Mouse (Mus musculus): ENCODE data around the gene Cbx2. TPM values are rescaled to one million over a fixed set of nuclear protein-coding genes. Genes with fewer than 3 reads are reported as not detected.
A peak's percentile ranks its signal among the peaks of the same experiment; 100 is the strongest.

Gene Cbx2
- polyA plus RNA-seq, 1 experiment from 2014 or later, result 23.8 TPM

DNA sequence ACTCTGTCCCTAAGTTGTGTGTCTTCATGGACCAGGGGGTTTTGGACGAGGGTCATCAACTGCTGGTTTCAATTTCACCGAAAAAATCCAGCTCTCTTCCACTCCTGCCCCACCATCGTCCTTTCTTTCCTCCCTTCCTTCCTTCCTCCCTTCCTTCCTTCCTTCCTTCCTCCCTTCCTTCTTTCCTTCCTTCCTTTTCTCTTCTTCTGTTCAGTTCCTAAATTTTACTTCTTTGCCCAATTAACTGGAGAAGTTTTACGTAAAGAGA, 20.4 kb downstream of the Cbx2 start:
- Histone ChIP-seq H3K4me2 (0 out of 2 replicates have a peak overlapping the region, but pooled peaks have one; percentile 27), H3K27me3 (ENCODE audit: control insufficient read depth, insufficient read depth, low read length) (peaks cover 83% of the 10 kb centered on the region), H3K9me3 (replicated peaks; ENCODE audit: control insufficient read depth, low read length) (no peaks in the 10 kb centered on the region), H3K4me3 (ENCODE audit: low read depth, low read length) (0 out of 2 replicates have a peak overlapping the region, but pooled peaks have one; percentile 56), H3K9ac (ENCODE audit: low read depth, low read length) (no peak overlapping the region), H3K4me1 (ENCODE audit: control insufficient read depth, insufficient read depth, low read length) (peaks cover 40% of the 10 kb centered on the region), H3K27ac (ENCODE audit: low read depth, low read length) (no peak overlapping the region), H3K36me3 (ENCODE audit: control insufficient read depth, insufficient read depth, low read length) (peaks cover 4% of the 10 kb centered on the region)
- 2% methylated on average over 4 of the region's 4 CpGs for WGBS (ENCODE audit: insufficient replicate concordance)
- ATAC-seq (replicated peaks; ENCODE audit: insufficient number of reproducible peaks, low FRiP score, low TSS enrichment), result no peak

DNA sequence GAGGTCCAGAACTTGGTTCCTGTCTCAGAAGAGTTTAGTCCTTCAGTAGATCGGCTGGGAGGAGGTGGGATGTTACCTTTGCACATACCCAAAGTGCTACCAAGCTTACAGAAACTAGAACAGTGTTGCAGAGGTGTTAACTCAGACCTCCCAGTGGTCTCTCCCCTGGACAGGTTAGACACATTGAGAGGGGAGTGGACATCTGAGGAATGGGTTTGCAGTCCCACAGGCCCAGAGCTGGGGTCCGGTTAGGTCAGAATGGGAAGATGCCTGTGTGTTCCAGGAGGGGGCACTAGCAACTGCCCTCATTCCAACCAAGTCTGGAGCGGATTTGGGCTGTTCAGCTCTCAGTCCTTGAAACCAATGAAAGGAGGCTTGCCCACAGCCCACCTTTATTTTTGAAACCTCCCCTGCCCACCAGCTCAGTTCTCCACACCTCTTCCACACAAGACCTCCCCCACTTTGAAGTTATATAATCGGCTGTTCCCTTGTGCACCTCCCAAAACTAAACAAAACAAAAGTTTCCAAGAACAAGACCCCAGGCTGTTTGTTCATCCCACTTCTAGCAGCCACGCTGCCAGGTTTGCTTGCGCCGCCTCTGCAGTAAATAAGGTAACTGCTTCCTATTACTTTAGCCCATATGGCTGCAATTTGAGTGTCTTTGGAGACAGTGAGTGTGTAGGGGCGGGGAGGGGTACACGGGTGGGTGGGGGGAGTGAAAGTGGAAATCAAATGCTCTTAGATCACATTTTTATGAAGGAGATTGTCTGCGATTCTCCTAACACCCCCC, 21.2 kb downstream of the Cbx2 start:
- ATAC-seq (replicated peaks; ENCODE audit: insufficient number of reproducible peaks, low FRiP score, low TSS enrichment), result no peak
- Histone ChIP-seq H3K27me3 (ENCODE audit: control insufficient read depth, insufficient read depth, low read length) (peaks cover 84% of the 10 kb centered on the region), H3K36me3 (ENCODE audit: control insufficient read depth, insufficient read depth, low read length) (peaks cover 2% of the 10 kb centered on the region), H3K9ac (ENCODE audit: low read depth, low read length) (no peak overlapping the region), H3K9me3 (replicated peaks; ENCODE audit: control insufficient read depth, low read length) (no peaks in the 10 kb centered on the region), H3K4me2 (peak overlapping the region; percentile 56), H3K4me3 (ENCODE audit: low read depth, low read length) (peak overlapping the region; percentile 20), H3K27ac (ENCODE audit: low read depth, low read length) (no peak overlapping the region), H3K4me1 (ENCODE audit: control insufficient read depth, insufficient read depth, low read length) (peaks cover 39% of the 10 kb centered on the region)
- WGBS (ENCODE audit: insufficient replicate concordance), result 4% methylated on average over 10 of the region's 10 CpGs

DNA sequence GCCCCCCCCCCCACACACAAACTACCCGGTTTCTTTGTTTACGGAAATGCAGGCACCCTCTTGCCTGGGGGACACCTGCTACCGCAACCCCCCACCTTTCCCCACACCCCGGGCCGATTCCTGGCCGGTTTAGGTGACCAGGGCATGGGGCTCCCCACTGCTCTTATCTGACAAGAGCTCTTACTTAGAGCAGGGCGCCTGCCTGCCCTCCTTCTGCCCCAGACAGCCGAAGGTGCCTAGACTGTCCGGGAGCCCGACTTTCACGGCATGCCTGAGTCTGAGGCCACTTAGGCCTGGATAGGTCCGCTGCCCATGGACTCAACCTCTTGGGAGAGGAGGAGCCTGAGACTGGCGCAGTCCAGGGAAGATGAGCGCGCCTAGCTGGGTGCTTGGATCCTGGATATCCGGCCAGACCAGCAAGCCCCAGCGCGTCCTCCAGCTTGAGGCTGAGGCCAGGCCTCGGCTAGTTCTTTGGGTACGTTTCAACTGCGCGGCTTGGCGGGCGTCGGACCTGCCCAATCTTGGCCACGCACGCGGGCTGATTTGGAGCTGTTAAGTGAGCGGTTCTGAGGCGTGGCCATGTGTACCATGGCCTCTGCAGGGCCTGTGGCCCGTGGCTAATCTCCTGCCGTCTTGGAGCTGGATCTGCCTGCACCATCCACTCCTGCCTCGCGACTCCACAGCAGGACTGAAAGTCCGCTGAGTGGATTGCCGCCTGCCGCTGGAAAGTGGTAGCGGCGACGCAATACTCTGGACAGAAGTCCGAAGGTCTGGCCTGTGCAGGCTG, 22.0 kb downstream of the Cbx2 start:
- Histone ChIP-seq H3K27ac (ENCODE audit: low read depth, low read length) (no peak overlapping the region), H3K9ac (ENCODE audit: low read depth, low read length) (0 out of 2 replicates have a peak overlapping the region, but pooled peaks have one; percentile 3), H3K36me3 (ENCODE audit: control insufficient read depth, insufficient read depth, low read length) (no peaks in the 10 kb centered on the region), H3K4me3 (ENCODE audit: low read depth, low read length) (peak overlapping the region; percentile 20), H3K9me3 (replicated peaks; ENCODE audit: control insufficient read depth, low read length) (no peaks in the 10 kb centered on the region), H3K27me3 (ENCODE audit: control insufficient read depth, insufficient read depth, low read length) (peaks cover 85% of the 10 kb centered on the region), H3K4me2 (peak overlapping the region; percentile 56), H3K4me1 (ENCODE audit: control insufficient read depth, insufficient read depth, low read length) (peaks cover 32% of the 10 kb centered on the region)
- ATAC-seq (replicated peaks; ENCODE audit: insufficient number of reproducible peaks, low FRiP score, low TSS enrichment), result no peak
- WGBS (ENCODE audit: insufficient replicate concordance), result 2% methylated on average over 41 of the region's 41 CpGs

DNA sequence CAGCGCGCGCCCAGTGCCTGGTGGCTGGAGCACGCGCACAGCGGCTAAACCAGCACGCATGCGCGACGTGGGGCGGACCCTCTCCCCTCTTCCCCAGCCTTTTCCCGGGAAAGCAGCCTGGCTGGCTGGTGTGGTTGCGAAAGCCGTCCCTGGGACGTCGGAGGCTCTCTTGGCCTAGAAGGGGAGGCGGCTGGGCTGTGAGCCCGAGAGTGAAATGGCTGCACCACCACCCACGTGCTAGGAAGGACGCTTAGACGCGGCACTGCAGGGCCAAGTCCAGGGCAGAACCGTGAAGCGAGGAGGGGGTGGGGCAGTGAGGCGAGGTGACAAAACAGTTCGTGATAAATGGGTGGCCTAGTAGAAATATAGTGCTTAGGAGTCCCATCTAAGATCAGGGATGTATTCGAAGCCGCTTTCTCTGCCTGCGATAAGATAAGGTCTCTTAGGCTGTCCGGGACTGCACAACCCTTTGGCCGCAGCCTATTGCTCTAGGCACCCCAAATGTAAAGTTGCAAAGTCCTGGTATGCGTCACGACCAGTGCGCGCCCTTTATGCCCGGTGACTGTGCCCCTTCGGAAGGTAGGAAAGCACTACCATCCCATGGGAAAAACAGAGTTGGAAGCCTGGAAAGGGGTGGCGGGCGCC, 24.0 kb downstream of the Cbx2 start:
- Histone ChIP-seq H3K4me1 (ENCODE audit: control insufficient read depth, insufficient read depth, low read length) (peaks cover 25% of the 10 kb centered on the region), H3K27ac (ENCODE audit: low read depth, low read length) (no peak overlapping the region), H3K4me3 (ENCODE audit: low read depth, low read length) (peak overlapping the region; percentile 37), H3K4me2 (peak overlapping the region; percentile 65), H3K36me3 (ENCODE audit: control insufficient read depth, insufficient read depth, low read length) (no peaks in the 10 kb centered on the region), H3K27me3 (ENCODE audit: control insufficient read depth, insufficient read depth, low read length) (peaks cover 100% of the 10 kb centered on the region), H3K9me3 (replicated peaks; ENCODE audit: control insufficient read depth, low read length) (no peaks in the 10 kb centered on the region), H3K9ac (ENCODE audit: low read depth, low read length) (no peak overlapping the region; the same call in 1 of the 2 replicates)
- 1% methylated on average over 39 of the region's 39 CpGs for WGBS (ENCODE audit: insufficient replicate concordance)
- no peak for ATAC-seq (replicated peaks; ENCODE audit: insufficient number of reproducible peaks, low FRiP score, low TSS enrichment)

DNA sequence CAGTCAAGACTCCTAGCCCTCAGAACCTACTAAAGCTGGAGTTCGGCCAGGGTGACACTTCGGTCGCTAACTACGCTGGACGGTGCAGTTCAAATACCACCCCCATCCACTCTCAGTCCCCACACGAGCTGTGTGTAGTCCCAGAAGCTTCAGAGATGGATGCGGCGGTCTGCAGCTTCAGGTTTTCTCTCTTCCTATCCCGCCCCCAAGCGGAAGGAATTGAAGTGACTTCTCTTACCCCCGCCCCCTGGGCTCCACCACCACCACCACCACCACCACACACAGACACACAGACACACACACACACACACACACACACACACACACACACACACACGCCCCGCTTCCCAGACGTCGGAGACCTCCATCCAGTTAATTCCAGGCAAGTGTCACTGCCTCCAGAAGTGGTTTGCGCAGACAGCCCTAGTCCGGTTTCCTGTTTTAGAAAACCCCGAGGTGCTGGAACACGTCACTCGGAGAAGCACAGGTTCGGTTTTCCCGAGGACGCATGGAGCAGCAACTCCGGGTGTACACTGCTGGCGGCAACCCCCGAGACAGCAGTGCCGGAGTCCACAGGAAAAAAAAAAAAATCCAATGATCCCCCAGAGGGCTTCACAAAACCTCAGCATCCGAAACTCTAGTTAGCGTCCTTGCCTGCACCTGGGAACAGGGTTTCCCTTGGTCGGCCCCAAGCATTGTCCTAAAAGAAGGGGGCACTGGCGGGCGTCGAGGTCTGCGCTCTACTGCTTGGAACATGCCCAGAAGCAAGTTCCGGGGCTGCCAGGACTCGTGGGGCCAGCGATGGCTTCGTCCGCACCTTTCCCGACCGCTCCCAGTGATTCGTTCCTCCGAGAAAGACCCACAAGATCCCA, 24.7 kb downstream of the Cbx2 start:
- peak overlapping the region; percentile 37 for H3K4me3 ChIP-seq (ENCODE audit: low read depth, low read length)
- H3K4me2 ChIP-seq, result peak overlapping the region; percentile 65
- no peaks in the 10 kb centered on the region for H3K9me3 ChIP-seq (replicated peaks; ENCODE audit: control insufficient read depth, low read length)
- no peak overlapping the region for H3K9ac ChIP-seq (ENCODE audit: low read depth, low read length)
- H3K36me3 ChIP-seq (ENCODE audit: control insufficient read depth, insufficient read depth, low read length), result no peaks in the 10 kb centered on the region
- no peak for ATAC-seq (replicated peaks; ENCODE audit: insufficient number of reproducible peaks, low FRiP score, low TSS enrichment)
- H3K27me3 ChIP-seq (ENCODE audit: control insufficient read depth, insufficient read depth, low read length), result peaks cover 100% of the 10 kb centered on the region
- H3K4me1 ChIP-seq (ENCODE audit: control insufficient read depth, insufficient read depth, low read length), result peaks cover 28% of the 10 kb centered on the region
- H3K27ac ChIP-seq (ENCODE audit: low read depth, low read length), result no peak overlapping the region
- 2% methylated on average over 43 of the region's 43 CpGs for WGBS (ENCODE audit: insufficient replicate concordance)

DNA sequence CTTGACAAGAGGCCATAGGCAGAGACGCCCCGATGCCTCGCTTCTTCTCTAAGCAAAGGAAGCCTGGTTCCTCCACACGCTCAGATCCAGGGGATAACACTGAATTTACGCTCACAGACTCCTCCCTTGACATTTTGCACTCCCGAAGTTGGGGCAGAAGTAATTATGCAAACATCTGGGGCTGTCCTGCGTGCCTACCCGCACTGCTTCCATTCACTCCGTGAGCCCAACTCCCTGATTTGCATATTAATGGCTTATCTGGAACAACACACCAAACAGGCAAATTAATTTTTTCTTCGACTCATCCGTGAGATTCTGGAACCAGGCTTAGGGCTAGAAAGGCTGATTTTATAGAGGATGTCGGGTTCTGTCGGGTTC, 25.4 kb downstream of the Cbx2 start:
- Histone ChIP-seq H3K27me3 (ENCODE audit: control insufficient read depth, insufficient read depth, low read length) (peaks cover 97% of the 10 kb centered on the region), H3K4me1 (ENCODE audit: control insufficient read depth, insufficient read depth, low read length) (peaks cover 34% of the 10 kb centered on the region), H3K9ac (ENCODE audit: low read depth, low read length) (no peak overlapping the region), H3K4me3 (ENCODE audit: low read depth, low read length) (peak overlapping the region; percentile 18; the same call in 1 of the 2 replicates), H3K4me2 (peak overlapping the region; percentile 65; the same call in 1 of the 2 replicates), H3K36me3 (ENCODE audit: control insufficient read depth, insufficient read depth, low read length) (no peaks in the 10 kb centered on the region), H3K9me3 (replicated peaks; ENCODE audit: control insufficient read depth, low read length) (no peaks in the 10 kb centered on the region), H3K27ac (ENCODE audit: low read depth, low read length) (no peak overlapping the region)
- no peak for ATAC-seq (replicated peaks; ENCODE audit: insufficient number of reproducible peaks, low FRiP score, low TSS enrichment)
- under 1% methylated on average over 13 of the region's 13 CpGs for WGBS (ENCODE audit: insufficient replicate concordance)

DNA sequence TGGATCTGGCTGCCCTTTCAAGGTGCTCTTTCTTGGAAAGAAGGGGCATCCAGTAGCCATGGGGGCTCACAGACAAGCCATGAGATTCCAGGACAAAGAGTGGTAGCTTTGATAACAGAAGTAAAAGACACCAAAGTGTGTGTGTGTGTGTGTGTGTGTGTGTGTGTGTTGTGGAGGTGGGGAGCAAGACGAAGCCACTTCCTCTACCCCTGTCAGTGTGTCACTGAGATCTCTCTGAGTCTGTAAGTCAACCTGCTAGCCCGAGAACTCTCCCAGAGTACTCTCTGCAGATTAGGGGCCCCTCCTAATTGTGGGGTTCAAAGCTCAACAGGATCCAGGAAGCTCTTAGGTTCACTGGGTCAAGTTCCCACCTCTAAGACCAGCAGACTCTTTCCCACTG, 27.6 kb downstream of the Cbx2 start:
- peaks cover 91% of the 10 kb centered on the region for H3K27me3 ChIP-seq (ENCODE audit: control insufficient read depth, insufficient read depth, low read length)
- no peaks in the 10 kb centered on the region for H3K36me3 ChIP-seq (ENCODE audit: control insufficient read depth, insufficient read depth, low read length)
- WGBS (ENCODE audit: insufficient replicate concordance), result 12% methylated on average over 2 of the region's 2 CpGs
- peaks cover 37% of the 10 kb centered on the region for H3K4me1 ChIP-seq (ENCODE audit: control insufficient read depth, insufficient read depth, low read length)
- no peak overlapping the region for H3K4me3 ChIP-seq (ENCODE audit: low read depth, low read length)
- H3K4me2 ChIP-seq, result no peak overlapping the region
- H3K9me3 ChIP-seq (replicated peaks; ENCODE audit: control insufficient read depth, low read length), result no peaks in the 10 kb centered on the region
- ATAC-seq (replicated peaks; ENCODE audit: insufficient number of reproducible peaks, low FRiP score, low TSS enrichment), result no peak
- no peak overlapping the region for H3K9ac ChIP-seq (ENCODE audit: low read depth, low read length)
- no peak overlapping the region for H3K27ac ChIP-seq (ENCODE audit: low read depth, low read length)

DNA sequence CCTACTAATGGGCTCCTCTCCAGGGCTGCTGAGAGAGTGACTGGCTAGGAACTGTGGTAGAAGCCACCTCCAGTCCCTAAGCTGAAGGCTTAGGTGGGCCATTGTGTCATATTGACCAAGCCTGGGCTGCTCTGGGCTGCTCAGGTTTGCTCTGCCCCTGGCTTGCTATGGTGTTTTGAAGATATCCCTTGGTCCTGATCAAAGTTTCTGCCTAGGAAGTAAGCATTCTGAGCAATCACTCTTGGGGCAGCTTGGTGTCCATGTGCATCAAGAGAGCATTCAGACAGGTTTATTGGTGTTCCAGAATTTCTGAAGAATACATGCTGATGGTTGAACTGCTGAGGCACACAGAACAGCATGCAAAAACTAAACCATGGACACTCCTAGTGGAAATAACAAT, 28.7 kb downstream of the Cbx2 start:
- H3K4me2 ChIP-seq, result no peak overlapping the region
- no peak for ATAC-seq (replicated peaks; ENCODE audit: insufficient number of reproducible peaks, low FRiP score, low TSS enrichment)
- H3K4me3 ChIP-seq (ENCODE audit: low read depth, low read length), result no peak overlapping the region
- H3K9ac ChIP-seq (ENCODE audit: low read depth, low read length), result no peak overlapping the region
- H3K36me3 ChIP-seq (ENCODE audit: control insufficient read depth, insufficient read depth, low read length), result no peaks in the 10 kb centered on the region
- peaks cover 86% of the 10 kb centered on the region for H3K27me3 ChIP-seq (ENCODE audit: control insufficient read depth, insufficient read depth, low read length)
- no peaks in the 10 kb centered on the region for H3K9me3 ChIP-seq (replicated peaks; ENCODE audit: control insufficient read depth, low read length)
- peaks cover 37% of the 10 kb centered on the region for H3K4me1 ChIP-seq (ENCODE audit: control insufficient read depth, insufficient read depth, low read length)
- H3K27ac ChIP-seq (ENCODE audit: low read depth, low read length), result no peak overlapping the region
